Mouse (Mus musculus): Measurements from ENCODE around the gene Tysnd1. TPM values are rescaled to one million over a fixed set of nuclear protein-coding genes. Genes with fewer than 3 reads are reported as not detected.

Tysnd1 gene
- total RNA-seq (2023), result 10 to 100 TPM; 12.9 to 13.3 TPM

GRCm38 (mm10) chr10:61694870-61695670 is at the start of gene Tysnd1:
Gene Tysnd1, plus strand, starts transcription at chr10:61695514.

GRCm38 (mm10) chr10:61647790-61648736 is 47.3 kb upstream of the Tysnd1 start, which contains the start of gene Ppa1:
Gene Ppa1, plus strand, starts transcription at chr10:61648552.

DNA sequence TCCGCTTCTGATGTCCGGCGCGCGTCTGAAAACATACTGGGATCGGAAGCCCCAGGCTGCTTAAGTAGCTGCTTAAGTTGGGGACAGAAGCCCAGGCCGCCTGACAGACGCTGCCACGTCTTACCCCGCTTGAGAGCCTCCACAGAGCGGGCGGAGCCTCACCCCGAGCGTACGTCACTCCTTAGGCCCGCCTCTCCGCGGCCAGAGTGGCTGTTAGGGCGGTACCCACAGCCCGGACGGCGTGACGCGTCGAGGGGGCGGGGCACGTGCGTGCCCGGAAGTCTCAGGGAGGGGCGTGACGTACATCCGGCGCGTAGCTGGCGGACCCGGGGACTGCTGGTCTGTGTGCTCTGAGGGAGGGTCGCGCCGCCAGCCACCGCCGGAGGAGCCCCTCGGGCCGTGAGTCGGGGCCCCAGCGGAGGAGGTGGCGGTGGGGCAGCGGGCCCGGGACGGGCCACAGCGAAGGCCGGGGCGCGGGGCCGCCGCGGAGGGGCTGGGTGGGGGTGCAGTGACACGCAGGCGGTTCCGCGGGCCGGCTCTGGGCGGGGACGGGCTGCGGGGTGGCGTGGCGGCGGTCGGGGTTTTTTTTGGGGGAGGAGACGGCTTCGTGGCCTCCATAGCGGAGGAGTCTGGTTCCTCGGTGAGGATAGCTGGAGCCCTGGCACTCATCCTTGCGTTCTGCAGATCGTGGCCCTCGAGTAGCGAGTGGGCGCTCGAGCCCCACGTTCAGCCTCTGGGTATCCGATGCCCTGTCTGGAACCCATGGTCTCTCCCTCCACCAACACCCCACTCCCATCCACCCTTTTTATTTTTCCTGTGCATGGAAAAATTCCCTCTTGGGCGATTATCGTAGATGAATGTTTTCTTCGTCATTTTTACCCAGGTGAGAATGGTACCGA is 15.1 kb upstream of the Tysnd1 start, which contains the start of gene Sar1a:
Sar1a (plus strand) TSS at position 285 of the 899 bp plus-strand sequence.

GRCm38 (mm10) chr10:61714771-61715461 is 19.6 kb downstream of the Tysnd1 start, which contains the start of gene Aifm2:
Gene Aifm2, plus strand, starts transcription at chr10:61715263.

Other genes starting within 250 kb of the Tysnd1 start
- gene Eif4ebp2, start 242.9 kb upstream of the Tysnd1 start, total RNA-seq (2023), result 100 to 1,000 TPM; 135 to 146 TPM
- 1 to 10 TPM; 7.4 to 9.7 TPM for gene Lrrc20, start 219.7 kb upstream of the Tysnd1 start, total RNA-seq (2023)
- gene Npffr1, start 100.0 kb upstream of the Tysnd1 start, total RNA-seq (2023), result not detected
- gene Ppa1, start 47.0 kb upstream of the Tysnd1 start, total RNA-seq (2023), result 10 to 100 TPM in 1 of 2 experiments, 1 to 10 TPM in 1; 9.6 to 10.3 TPM
- 100 to 1,000 TPM; 142 to 162 TPM for gene Sar1a, start 15.2 kb upstream of the Tysnd1 start, total RNA-seq (2023)
- 10 to 100 TPM; 11.8 to 17.2 TPM for gene Aifm2, start 19.7 kb downstream of the Tysnd1 start, total RNA-seq (2023)
- 1 to 10 TPM; 1.9 to 2.4 TPM for gene H2afy2, start 88.6 kb downstream of the Tysnd1 start, total RNA-seq (2023)

All from neutrophil, adult 59 days (primary cell).